Mouse (Mus musculus): ENCODE measurements around the gene Sdccag8. TPM values are rescaled to one million over a fixed set of nuclear protein-coding genes. Genes with fewer than 3 reads are reported as not detected.

Gene Sdccag8
- total RNA-seq, 2 experiments from 2014 or later = 9.8 to 12.7 TPM

DNA sequence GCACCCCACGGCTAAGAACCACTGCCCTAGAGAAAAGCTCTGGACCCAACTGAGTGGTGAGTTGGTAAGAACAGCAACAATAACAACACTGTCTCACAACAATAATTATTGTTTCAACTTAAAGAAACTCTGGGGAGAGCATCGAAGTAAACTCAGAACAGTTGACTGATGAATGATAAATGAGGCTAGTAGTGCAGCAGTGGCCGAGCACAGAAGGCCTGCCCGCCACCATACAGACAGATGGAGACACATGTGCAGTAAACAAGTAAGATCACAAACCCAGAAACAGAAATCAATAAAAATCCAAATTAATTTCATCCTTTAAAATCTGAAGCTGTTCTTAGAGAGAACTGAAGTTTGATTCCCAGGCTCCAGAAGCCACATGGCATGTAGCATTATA, 225.6 kb downstream of the Sdccag8 start:
- DNase-seq (ENCODE audit: low spot score in 2 of 2) = no peak

DNA sequence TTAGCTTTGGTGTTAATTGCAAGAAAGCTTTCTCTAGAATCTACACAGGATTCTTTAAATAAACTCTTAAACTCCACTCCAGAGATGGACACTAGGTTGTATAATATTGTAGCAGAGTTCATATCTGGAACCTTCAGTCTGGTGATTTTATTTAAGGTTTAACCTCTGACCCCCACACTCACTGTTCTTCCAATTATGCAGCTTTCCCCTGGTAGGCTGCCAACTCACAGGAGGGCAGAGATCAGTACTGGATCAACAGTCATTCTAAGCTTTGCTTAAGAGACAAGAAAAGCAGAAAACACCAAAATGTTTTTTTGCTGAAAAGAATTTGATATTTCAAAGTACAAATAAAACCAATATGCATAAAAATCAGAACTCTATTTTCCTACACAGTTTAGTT, 231.4 kb downstream of the Sdccag8 start:
- no peak for DNase-seq (ENCODE audit: low spot score in 2 of 2)

- DNase-seq (ENCODE audit: low spot score in 2 of 2) = no peak
Measured at GRCm38 (mm10) chr1:177046963-177047362, 232.5 kb downstream of the Sdccag8 start.

DNA sequence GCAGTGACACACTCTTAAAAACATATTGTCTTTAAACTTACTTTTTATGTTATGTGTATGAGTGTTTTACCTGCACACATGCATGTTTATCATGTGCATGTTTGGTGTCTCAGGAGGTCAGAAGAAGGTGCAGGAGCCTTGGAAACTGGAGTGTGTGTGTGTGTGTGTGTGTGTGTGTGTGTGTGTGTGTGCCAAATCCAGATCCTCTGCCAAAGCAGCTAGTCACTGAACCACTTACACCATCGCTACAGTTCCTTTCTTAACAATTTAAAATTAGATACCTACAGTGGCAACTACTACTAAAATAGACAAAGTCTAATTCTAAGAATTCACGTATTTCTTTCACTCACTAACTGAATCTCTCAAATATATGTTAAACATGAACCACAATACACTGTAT, 234.3 kb downstream of the Sdccag8 start:
- no peak for DNase-seq (ENCODE audit: low spot score in 2 of 2)

- DNase-seq (ENCODE audit: low spot score in 2 of 2) = no peak
Measured at GRCm38 (mm10) chr1:177051366-177051963, 237.0 kb downstream of the Sdccag8 start.

DNA sequence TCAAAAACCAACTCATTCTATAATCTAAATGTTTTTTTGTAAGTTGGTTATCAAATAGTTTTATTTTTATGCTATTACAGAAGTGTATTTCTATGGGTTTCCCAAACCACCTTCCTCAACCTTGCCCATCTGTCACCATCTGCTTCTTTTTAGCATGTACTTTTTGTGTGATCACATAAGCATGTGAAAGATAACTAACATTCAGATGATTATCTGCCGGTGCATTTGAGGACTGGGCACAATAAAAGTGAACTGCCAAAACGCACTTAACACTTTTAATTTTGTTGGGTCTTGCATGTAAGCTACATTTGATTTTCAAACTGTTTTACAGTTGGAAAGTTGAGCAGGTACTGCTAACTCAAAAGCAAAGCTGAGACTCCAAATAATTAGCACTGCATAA, 240.4 kb downstream of the Sdccag8 start:
- DNase-seq (ENCODE audit: low spot score in 2 of 2) = no peak

- DNase-seq (ENCODE audit: low spot score in 2 of 2) = no peak
Measured at GRCm38 (mm10) chr1:177061761-177062160, 247.3 kb downstream of the Sdccag8 start.

DNA sequence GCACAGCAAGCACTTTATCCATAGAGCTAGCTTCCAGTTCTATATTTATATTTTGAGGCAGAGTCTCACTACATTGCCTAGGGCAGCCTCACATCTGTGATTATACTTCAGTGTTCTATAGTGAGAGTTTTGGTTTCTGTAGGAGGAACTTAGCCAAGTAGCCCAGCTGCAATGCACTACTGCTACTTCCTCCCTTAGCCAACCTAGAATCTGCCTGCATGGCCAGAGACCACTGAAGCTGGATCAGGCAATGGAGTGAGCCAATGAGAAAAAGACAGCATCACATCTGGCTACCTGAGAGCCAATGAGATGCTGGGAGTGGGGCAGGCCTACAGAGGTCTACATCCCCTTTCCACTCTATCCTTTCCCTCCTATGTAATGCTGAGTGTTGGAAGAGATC, 251.3 kb downstream of the Sdccag8 start:
- DNase-seq (ENCODE audit: low spot score in 2 of 2) = no peak

GRCm38 (mm10) chr1:177067123-177067646, 252.7 kb downstream of the Sdccag8 start:
- no peak for DNase-seq (ENCODE audit: low spot score in 2 of 2)

DNA sequence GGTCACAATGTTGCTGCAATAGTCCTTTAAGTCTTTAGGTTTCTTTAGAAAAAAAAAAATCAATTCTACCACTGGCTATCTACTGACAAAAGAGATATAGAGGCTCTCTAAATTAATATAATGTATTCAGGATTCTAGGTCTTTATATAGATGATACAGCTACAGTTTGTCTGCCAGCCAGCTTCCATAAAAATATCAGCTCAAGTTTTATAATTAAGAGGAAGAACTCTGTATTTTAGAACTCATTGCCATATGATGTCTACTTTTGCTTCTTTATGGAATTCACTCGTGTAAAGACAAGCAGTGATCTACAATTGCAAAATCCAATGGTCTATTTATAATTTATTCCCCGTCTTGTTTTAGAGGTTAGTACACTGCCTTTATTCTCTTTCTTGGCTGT, 254.7 kb downstream of the Sdccag8 start:
- DNase-seq (ENCODE audit: low spot score in 2 of 2) = no peak

Small RNA genes within 50 kb of the gene (microRNA-seq; reads per million reads assigned to microRNA genes)
- gene Gm25993 (0 reads per million in 2 experiments), gene Mir350 (380 to 445 reads per million in 2 experiments)

Other genes starting within 250 kb of the Sdccag8 start
- 100 to 1,000 TPM; 152 to 164 TPM for gene Cep170, start 593 bp upstream of the Sdccag8 start, total RNA-seq (2021)